Mouse (Mus musculus) left cerebral cortex, adult 2 months (tissue): Measurements from ENCODE around the gene Myh3. TPM values are rescaled to one million over a fixed set of nuclear protein-coding genes. Genes with fewer than 3 reads are reported as not detected.

ENCODE experiments used
- DNase-seq, 2 experiments: peaks; one replicate each; pipeline ENCODE4 v3.0.0; 2021 to 2022; ENCODE audit warnings: low spot score in 2 of 2, mixed read lengths in 1 of 2; ENCODE audit errors: extremely low spot score in 1 of 2
- H3K27ac ChIP-seq: fragments of 200-600 bp; 2 replicates; pipeline ENCODE4 v1.8.1; 2022
- H3K4me3 ChIP-seq: fragments of 200-600 bp; 2 replicates; pipeline ENCODE4 v1.8.1; 2022
- CTCF ChIP-seq: fragments of 200-600 bp; IDR thresholded peaks from 2 replicates; pipeline ENCODE4 v1.8.1; 2022; ENCODE audit warnings: antibody characterized with exemption, mild to moderate bottlenecking, moderate library complexity
- intact Hi-C: fragments of 180-260 bp; cut with DNase I; formaldehyde crosslinking; loops from one replicate; pipeline ENCODE4 v1.15.1; 2025
- total RNA-seq, 2 experiments: library from RNA; stranded (reverse); gene quantifications; 2 replicates each; pipeline ENCODE4 v1.2.3; 2021

Gene Myh3
- total RNA-seq, 2 experiments from 2014 or later: 4.7 to 6.0 TPM

DNA sequence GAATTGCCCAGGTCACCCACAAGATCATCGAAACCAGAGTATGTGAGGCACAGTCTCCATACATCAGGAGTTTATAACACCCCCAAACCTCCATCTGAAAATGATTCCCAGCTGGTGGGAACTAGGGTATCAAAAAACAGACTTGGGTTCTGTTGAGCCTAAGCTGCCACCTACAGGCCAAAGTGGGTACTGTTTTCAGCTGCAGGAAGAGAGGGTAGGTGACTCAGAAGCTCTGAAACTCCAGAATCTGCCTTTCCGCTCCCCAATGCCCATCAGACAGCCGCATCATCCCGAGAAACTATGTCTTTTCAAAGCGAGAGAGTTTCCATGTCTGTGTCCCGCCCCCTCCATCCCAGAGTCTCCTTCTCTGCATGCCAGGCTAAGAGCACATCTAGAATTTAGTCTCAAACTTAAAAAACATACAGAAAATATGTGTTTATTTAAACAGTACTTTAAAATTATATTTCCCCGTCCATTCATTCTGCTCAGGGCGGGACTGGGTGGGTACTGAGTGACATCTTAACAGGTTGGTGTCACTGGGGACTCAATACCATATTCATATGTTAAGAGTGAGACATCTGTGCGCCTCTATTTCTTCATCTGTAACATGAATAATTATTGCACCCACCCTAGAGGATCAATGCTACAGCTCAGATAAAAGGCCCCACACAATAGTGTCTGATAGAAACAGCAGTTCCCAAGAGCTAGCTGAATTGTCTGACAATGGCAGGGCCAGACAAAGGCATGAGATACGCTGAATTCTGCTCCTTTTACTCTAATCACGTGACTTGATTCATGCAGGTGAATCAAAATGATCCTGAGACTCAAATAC lies 34.1 kb downstream of the Myh3 start:
- intact Hi-C loops: loop anchor here (1.0 to 10.0 kb wide), 5 partner anchors 123 to 693 kb away; partner anchors contain the start of gene Gas7

DNA sequence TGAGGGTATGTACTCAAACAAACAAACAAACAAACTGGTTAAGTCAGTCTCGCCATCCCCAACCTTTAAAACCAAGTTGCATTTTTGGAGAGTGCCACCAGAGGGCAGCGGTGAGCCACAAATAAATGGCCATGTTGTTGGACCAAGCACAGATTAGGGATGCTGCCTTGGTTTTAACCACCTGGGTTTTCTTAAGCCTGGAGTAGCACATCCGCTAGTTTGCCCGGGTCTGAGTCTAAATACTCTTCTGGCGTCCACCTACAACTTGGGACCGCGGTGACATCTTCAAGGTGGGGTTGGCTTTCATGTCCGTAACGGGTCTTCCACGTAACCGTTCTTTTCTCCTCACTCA lies 34.7 kb downstream of the Myh3 start:
- intact Hi-C loops: loop anchor here (1.0 to 10.0 kb wide), 5 partner anchors 122 to 692 kb away; partner anchors contain the start of gene Gas7

More for the DNA sequence above, 34.1 kb downstream of the Myh3 start:
- DNase-seq: peak; percentile 63 to 77
- H3K27ac ChIP-seq: no peak overlapping the region
- TF ChIP-seq CTCF: peak; percentile 83
- H3K4me3 ChIP-seq: no peak overlapping the region

GRCm38 (mm10) chr11:67113381-67113780 lies 35.3 kb downstream of the Myh3 start:
- Histone ChIP-seq H3K27ac (no peak overlapping the region), H3K4me3 (no peak overlapping the region)
- DNase-seq: no peak
- intact Hi-C loops: loop anchor here (2.0 to 10.0 kb wide), 4 partner anchors 121 to 691 kb away; partner anchors contain the start of gene Gas7
- TF ChIP-seq CTCF: no peak

More for the DNA sequence above, 34.7 kb downstream of the Myh3 start:
- TF ChIP-seq CTCF: peak; percentile 82
- peak; percentile 71 to 81 for DNase-seq
- no peak overlapping the region for H3K4me3 ChIP-seq
- no peak overlapping the region for H3K27ac ChIP-seq

- no peak overlapping the region for H3K4me3 ChIP-seq
- DNase-seq: no peak
- intact Hi-C loops: loop anchor here (5.0 to 10.0 kb wide), 3 partner anchors 343 to 691 kb away; partner anchors contain the start of gene Gas7
- TF ChIP-seq CTCF: no peak
- no peak overlapping the region for H3K27ac ChIP-seq
These were observed 36.2 kb downstream of the Myh3 start for GRCm38 (mm10) chr11:67114261-67114660.

- DNase-seq: no peak
- H3K4me3 ChIP-seq: no peak overlapping the region
- TF ChIP-seq CTCF: no peak
- no peak overlapping the region for H3K27ac ChIP-seq
- intact Hi-C loops: loop anchor here (5.0 to 10.0 kb wide), 4 partner anchors 177 to 690 kb away; partner anchors contain the start of gene Gas7
These were observed 36.8 kb downstream of the Myh3 start for GRCm38 (mm10) chr11:67114901-67115300.

GRCm38 (mm10) chr11:67116725-67117124 lies 38.6 kb downstream of the Myh3 start:
- DNase-seq: no peak
- intact Hi-C loops: loop anchor here (5.0 to 10.0 kb wide), 2 partner anchors 176 to 688 kb away; no protein-coding TSS in a partner anchor
- no peak overlapping the region for H3K4me3 ChIP-seq
- H3K27ac ChIP-seq: no peak overlapping the region
- no peak for TF ChIP-seq CTCF

DNA sequence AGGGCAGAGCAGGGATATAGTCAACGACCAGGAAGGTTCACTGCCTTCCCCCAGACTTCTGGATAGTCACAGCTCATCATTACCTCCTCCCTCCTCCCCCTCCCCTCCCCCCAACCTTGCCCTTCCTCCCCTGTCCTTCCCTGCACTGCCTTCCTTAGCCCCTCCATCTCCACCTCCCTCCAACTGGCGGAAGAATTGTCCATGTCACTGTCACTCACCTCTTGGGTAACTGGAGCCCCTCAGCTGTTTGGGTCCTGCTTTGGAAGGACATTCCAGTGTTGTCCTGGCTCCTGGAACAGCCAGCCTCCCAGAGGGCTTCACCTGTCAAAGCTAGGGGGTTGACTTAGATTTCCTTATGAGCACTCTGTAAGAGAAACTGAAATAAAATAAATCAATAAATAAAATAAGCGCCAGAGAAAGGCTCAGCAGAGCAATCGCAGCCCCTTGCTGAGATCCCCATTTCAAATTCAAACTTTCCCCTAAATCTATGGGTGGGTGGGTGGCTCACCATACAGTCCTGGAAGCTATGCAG lies 41.5 kb downstream of the Myh3 start:
- H3K4me3 ChIP-seq: no peak overlapping the region
- TF ChIP-seq CTCF: no peak
- DNase-seq: no peak
- H3K27ac ChIP-seq: no peak overlapping the region
- intact Hi-C loops: loop anchor here (5.0 to 10.0 kb wide), 2 partner anchors 173 to 685 kb away; no protein-coding TSS in a partner anchor

DNA sequence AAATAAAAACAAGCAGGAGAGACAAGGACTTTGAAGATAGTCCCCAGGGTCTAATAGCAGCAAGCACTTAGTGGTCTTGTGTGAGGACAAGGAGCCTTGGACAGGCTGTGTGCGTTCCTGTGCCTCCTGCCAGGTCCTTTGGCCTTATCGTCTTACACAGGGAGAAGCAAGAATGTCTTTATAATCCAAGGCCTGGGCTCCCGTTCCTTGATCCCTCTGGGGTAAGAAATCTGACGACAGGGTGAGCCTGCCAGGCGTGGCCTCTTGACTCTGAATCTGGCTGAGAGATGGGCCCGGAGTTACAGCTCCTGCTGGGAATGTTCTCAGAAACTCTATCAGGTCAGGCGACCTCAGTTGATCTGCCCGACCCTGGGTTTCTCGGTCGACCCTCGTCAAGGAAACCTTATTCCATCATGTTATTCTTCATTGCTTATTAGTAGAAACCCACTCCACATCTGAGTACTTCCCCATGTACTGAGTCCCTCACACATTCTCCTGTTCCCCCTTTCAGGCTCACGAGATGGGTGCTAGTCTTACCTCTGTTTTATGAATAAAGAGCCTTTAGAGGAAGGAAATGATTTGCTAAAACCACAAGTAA lies 42.7 kb downstream of the Myh3 start:
- Histone ChIP-seq H3K27ac (no peak overlapping the region), H3K4me3 (no peak overlapping the region)
- intact Hi-C loops: no loop called here
- no peak for TF ChIP-seq CTCF
- no peak for DNase-seq

DNA sequence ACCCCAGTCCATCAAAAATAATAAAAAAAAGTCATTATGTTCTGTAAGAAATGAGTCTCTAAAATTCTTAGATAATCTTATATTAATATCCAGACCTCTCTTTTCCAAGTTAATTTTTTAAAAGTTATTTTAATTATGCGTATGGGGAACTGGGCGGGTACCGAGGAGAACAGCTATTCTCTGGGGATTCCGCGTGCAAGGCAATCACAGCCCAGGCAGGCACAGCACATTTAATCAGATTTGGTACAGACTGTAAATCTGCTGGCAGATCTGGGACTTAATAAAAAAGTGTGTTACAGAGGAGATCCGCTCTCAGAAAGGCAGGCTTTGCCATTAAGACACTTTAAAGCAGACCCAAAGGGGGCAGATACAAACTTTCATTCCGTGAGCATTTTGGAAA lies 46.8 kb downstream of the Myh3 start:
- peak overlapping the region; percentile 83 for H3K27ac ChIP-seq
- no peak for TF ChIP-seq CTCF
- no peak overlapping the region for H3K4me3 ChIP-seq
- intact Hi-C loops: loop anchor here (1.0 kb wide), 2 partner anchors 38 to 104 kb away; no protein-coding TSS in a partner anchor
- no peak for DNase-seq

DNA sequence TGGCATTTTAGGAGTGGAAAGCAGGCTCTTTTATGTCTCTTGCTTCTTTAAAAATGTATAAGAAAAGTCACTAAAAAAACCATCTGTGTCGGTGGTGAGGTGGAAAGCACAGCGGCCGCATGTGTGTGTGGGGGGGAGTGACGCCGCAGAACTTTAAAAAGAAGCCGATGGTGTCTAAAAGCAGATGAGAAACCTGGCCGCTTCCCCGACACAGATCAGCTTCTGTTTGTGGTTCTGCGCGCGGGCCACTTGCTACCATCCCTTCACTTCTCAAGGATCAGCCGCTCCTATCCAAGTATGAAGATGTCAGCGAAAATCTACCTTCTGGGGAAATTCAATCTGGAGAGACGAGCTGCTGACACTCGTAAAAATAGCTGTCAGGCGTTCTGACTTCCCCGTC lies 47.3 kb downstream of the Myh3 start:
- intact Hi-C loops: loop anchor here (1.0 kb wide), 2 partner anchors 38 to 104 kb away; no protein-coding TSS in a partner anchor
- peak overlapping the region; percentile 83 for H3K27ac ChIP-seq
- no peak for TF ChIP-seq CTCF
- DNase-seq: peak; percentile 28 to 63
- H3K4me3 ChIP-seq: no peak overlapping the region

GRCm38 (mm10) chr11:67133526-67133925 lies 55.4 kb downstream of the Myh3 start:
- TF ChIP-seq CTCF: no peak
- intact Hi-C loops: no loop called here
- DNase-seq: no peak
- no peak overlapping the region for H3K4me3 ChIP-seq
- H3K27ac ChIP-seq: no peak overlapping the region

DNA sequence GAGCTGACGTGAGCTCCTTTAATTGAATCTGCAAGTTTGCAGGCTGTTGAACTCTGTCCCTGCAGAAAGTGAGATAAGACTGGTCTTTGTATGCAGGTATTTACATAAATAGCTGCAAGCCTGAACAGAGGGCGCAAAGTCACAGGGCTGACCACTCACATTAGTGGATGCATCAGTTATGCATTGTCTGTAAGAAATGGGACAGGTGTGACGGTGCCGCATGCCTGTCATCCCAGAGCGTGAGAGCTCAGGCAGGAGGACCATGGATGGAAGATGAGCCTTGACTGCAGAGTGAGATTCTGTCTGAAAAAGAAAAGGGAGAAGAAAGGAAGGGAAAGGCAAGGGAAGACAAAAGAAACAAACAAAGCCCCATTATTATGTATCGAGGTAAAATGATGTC lies 56.6 kb downstream of the Myh3 start:
- no peak for TF ChIP-seq CTCF
- intact Hi-C loops: no loop called here
- Histone ChIP-seq H3K4me3 (no peak overlapping the region), H3K27ac (no peak overlapping the region)
- DNase-seq: no peak
